Mouse (Mus musculus) myocyte (in vitro differentiated cells): ENCODE measurements around the gene Nemp2. TPM values are rescaled to one million over a fixed set of nuclear protein-coding genes. Genes with fewer than 3 reads are reported as not detected.

Experiments
- H3K27me3 ChIP-seq: one replicate; pipeline ENCODE4 v1.6.1; 2011; ENCODE audit not compliant: control insufficient read depth, insufficient read depth, insufficient read length
- H3K36me3 ChIP-seq: one replicate; pipeline ENCODE4 v1.6.1; 2011; ENCODE audit not compliant: control insufficient read depth, insufficient read depth
- H3K4me2 ChIP-seq: one replicate; pipeline ENCODE4 v1.6.1; 2011; ENCODE audit warnings: low read depth, control low read depth
- H3K4me3 ChIP-seq: one replicate; pipeline ENCODE4 v1.5.1; 2011; ENCODE audit warnings: mild to moderate bottlenecking, control low read depth, moderate library complexity
- H3K79me2 ChIP-seq: one replicate; pipeline ENCODE4 v1.6.1; 2011; ENCODE audit not compliant: control insufficient read depth, insufficient read depth
- H3ac ChIP-seq: one replicate; pipeline ENCODE4 v1.6.1; 2011; ENCODE audit not compliant: control insufficient read depth, insufficient read length
- CEBPB ChIP-seq: IDR thresholded peaks from 2 replicates; pipeline ENCODE4 v1.6.1; 2011; ENCODE audit warnings: mild to moderate bottlenecking, moderate library complexity; ENCODE audit not compliant: poor library complexity, insufficient read depth, severe bottlenecking
- E2F4 ChIP-seq: IDR thresholded peaks from one replicate; pipeline ENCODE4 v1.6.1; 2011; ENCODE audit warnings: mild to moderate bottlenecking, control low read depth, moderate library complexity; ENCODE audit not compliant: insufficient read depth
- MAX ChIP-seq: IDR thresholded peaks from one replicate; pipeline ENCODE4 v1.6.1; 2011; ENCODE audit warnings: low read depth, mild to moderate bottlenecking, control low read depth
- MYOD1 ChIP-seq, 3 experiments: IDR thresholded peaks; one replicate each; pipeline ENCODE4 v1.6.1; 2011; ENCODE audit warnings: control low read depth in 2 of 3, low read depth in 2 of 3, mild to moderate bottlenecking in 2 of 3, moderate library complexity in 1 of 3; ENCODE audit not compliant: insufficient read length in 2 of 3, control insufficient read depth in 1 of 3
- MYOG ChIP-seq, 3 experiments: IDR thresholded peaks; one replicate each; pipeline ENCODE4 v1.6.1; 2011; ENCODE audit warnings: control low read depth in 2 of 3, low read depth in 2 of 3, mild to moderate bottlenecking in 2 of 3; ENCODE audit not compliant: insufficient read length in 2 of 3, control insufficient read depth in 1 of 3, insufficient read depth in 1 of 3
- POLR2A ChIP-seq: IDR thresholded peaks from one replicate; pipeline ENCODE4 v1.6.1; 2011; ENCODE audit warnings: low read depth, mild to moderate bottlenecking, control low read depth, moderate library complexity; ENCODE audit not compliant: insufficient read length
- POLR2AphosphoS2 ChIP-seq: IDR thresholded peaks from one replicate; pipeline ENCODE4 v1.6.1; 2011; ENCODE audit warnings: low read depth, control low read depth; ENCODE audit not compliant: insufficient read length
- REST ChIP-seq: IDR thresholded peaks from one replicate; pipeline ENCODE4 v1.6.1; 2011; ENCODE audit warnings: mild to moderate bottlenecking, control low read depth, moderate library complexity; ENCODE audit not compliant: insufficient read depth, insufficient read length
- SRF ChIP-seq: IDR thresholded peaks from one replicate; pipeline ENCODE4 v1.6.1; 2011; ENCODE audit warnings: low read depth; ENCODE audit not compliant: control insufficient read depth, insufficient read length
- TCF12 ChIP-seq: IDR thresholded peaks from one replicate; pipeline ENCODE4 v1.6.1; 2011; ENCODE audit warnings: mild to moderate bottlenecking, control low read depth; ENCODE audit not compliant: poor library complexity, insufficient read depth, severe bottlenecking
- TCF3 ChIP-seq: IDR thresholded peaks from one replicate; pipeline ENCODE4 v1.6.1; 2011; ENCODE audit warnings: low read depth, control low read depth; ENCODE audit not compliant: insufficient read length
- USF1 ChIP-seq: IDR thresholded peaks from one replicate; pipeline ENCODE4 v1.6.1; 2011; ENCODE audit warnings: low read depth, mild to moderate bottlenecking, control low read depth, moderate library complexity
- polyA plus RNA-seq: library from polyadenylated mRNA; unstranded; fragments of >200 nt; fragmentation: generic; extraction: Trizol; gene quantifications from one replicate; pipeline ENCODE4 v1.2.1, GENCODE M21; 2012; ENCODE audit warnings: missing spikeins

Gene Nemp2
- polyA plus RNA-seq, 1 experiment = 1.2 TPM

DNA sequence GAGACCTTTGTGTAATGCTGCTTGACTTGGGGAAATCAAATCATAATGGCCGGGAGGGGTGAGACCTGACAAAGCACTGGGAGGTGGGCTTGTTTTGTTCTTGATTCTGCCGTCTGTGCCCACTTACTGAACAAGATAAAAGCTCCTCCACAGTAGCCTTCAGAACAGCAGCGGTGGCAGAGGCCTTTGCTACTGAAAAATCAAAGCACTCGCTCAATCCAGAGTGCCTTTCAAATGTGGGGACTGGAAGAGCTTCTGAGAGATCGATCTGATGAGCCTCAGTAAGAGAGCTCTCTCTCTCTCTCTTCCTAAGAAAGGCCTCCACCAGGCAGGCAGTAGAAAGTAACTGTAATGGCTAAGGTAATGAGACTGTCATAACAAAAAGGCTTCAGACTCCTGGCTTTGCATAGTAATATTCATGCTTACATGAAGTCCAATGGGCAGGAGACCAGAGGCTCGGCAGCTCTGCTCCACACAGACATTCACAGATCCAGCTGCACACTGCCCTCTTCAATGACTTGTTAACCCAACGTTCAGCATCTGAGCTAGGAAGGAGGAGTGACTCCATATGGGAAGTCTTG lies 38.3 kb downstream of the Nemp2 start:
- H3K79me2 ChIP-seq = no peaks in the 10 kb centered on the region
- H3K27me3 ChIP-seq = no peaks in the 10 kb centered on the region
- TF ChIP-seq CEBPB (no peak), USF1 (no peak), TCF12 (no peak), TCF3 (no peak), REST (no peak), POLR2A (no peak), E2F4 (no peak), POLR2AphosphoS2 (no peak), SRF (no peak), MYOD1 (IDR thresholded peaks at IDR 0.05; ENCODE audit: control insufficient read depth in 1 of 3, insufficient read length in 2 of 3, low read depth in 2 of 3) (no peak), MYOG (IDR thresholded peaks at IDR 0.05; ENCODE audit: control insufficient read depth in 1 of 3, insufficient read depth in 1 of 3, insufficient read length in 2 of 3, low read depth in 2 of 3) (no peak), MAX (no peak)
- no peak overlapping the region for H3K4me3 ChIP-seq
- no peak overlapping the region for H3K4me2 ChIP-seq
- no peaks in the 10 kb centered on the region for H3K36me3 ChIP-seq
- no peak overlapping the region for H3ac ChIP-seq

DNA sequence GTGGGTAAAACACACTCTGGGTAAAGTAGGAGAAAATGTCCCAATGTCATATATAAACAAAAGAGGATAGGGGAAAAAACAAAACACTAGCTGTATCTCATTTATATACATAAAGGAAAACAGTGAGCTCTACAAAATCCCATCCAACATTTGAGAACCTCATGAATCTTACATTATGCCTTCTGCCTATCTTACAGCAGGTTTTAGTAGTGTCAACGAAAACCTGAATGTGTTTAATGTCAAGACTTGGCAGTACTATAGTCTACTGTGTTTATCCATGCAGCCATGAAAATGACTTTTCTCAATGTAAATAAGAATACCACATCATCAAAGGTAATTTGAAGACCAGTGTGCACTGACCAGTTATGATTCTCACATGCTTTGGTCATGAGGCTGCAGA lies 39.4 kb downstream of the Nemp2 start:
- Histone ChIP-seq H3K79me2 (no peaks in the 10 kb centered on the region), H3ac (no peak overlapping the region), H3K4me2 (no peak overlapping the region), H3K36me3 (no peaks in the 10 kb centered on the region), H3K27me3 (no peaks in the 10 kb centered on the region), H3K4me3 (no peak overlapping the region)
- TF ChIP-seq USF1 = no peak
- no peak for TF ChIP-seq SRF
- no peak for TF ChIP-seq POLR2AphosphoS2
- no peak for TF ChIP-seq MYOD1 (IDR thresholded peaks at IDR 0.05; ENCODE audit: control insufficient read depth in 1 of 3, insufficient read length in 2 of 3, low read depth in 2 of 3)
- TF ChIP-seq E2F4 = no peak
- no peak for TF ChIP-seq CEBPB
- no peak for TF ChIP-seq MYOG (IDR thresholded peaks at IDR 0.05; ENCODE audit: control insufficient read depth in 1 of 3, insufficient read depth in 1 of 3, insufficient read length in 2 of 3, low read depth in 2 of 3)
- TF ChIP-seq TCF12 = no peak
- no peak for TF ChIP-seq TCF3
- no peak for TF ChIP-seq POLR2A
- TF ChIP-seq REST = no peak
- TF ChIP-seq MAX = no peak

DNA sequence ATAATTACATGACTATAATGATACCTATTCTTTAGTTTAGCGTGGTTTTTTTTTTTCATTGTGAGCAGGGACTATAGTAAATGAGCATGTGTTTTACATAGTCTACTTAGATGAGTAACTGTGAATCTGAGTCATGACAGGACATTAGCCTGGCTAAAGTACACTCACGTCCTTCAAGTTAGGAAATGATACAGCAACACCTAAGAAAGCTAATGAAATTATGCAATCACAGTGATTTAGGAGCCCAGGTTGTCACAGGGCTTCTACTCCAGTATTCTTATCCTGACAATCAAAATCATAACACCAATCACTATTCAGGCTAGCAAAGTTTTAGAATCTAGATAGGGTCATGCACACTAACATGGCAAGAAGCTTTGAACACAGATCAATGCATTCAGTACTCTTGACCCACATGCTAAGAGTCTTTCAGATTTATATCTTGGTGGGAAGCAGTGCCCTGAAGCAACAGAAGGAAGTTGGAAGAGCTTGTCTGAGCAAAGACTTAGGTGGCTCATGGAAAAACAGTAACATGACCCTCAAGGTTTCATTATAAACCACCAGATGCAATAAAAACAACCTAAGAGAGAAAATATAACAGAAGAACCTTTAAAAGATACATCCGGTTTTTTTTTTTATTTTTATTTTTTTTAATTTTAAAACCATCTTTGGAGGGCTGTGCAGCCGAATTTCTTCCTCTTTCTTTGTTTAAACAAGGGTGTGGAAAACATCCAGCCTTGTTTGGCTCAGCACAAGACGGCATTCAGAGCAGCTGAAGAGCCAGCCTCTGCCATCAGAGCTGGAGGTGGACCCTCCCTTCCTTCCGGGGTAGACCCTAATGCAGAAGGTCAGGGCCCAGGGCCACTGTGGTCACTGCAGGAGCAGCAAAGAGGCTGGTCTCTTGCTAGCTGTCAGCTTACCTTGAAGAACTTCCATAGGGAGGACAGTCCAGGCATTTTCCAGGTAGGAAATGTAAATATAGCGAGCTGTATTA lies 45.4 kb downstream of the Nemp2 start:
- H3K4me3 ChIP-seq = no peak overlapping the region
- no peaks in the 10 kb centered on the region for H3K27me3 ChIP-seq
- no peaks in the 10 kb centered on the region for H3K79me2 ChIP-seq
- H3K4me2 ChIP-seq = no peak overlapping the region
- no peak overlapping the region for H3ac ChIP-seq
- H3K36me3 ChIP-seq = no peaks in the 10 kb centered on the region
- no peak for TF ChIP-seq REST
- no peak for TF ChIP-seq MAX
- no peak for TF ChIP-seq SRF
- no peak for TF ChIP-seq MYOD1 (IDR thresholded peaks at IDR 0.05; ENCODE audit: control insufficient read depth in 1 of 3, insufficient read length in 2 of 3, low read depth in 2 of 3)

DNA sequence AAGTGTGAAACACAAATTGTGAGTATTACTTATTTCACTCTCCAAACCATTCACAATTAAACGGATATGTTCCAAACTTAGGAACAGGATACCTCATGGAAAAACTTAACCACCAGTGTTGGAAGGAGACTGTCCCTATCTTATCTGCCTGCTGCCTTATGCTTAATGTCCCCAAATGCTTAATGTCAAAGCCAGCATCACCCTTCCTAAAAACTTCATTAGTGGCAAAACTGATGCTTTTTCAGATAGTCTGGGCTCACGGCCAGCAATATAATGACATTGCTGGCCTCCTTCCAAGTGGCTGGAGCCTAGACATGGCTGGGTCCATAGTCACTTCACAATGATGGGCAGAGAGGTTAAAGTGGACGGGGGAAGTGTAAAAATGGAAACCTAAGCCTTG lies 46.1 kb downstream of the Nemp2 start:
- Histone ChIP-seq H3K27me3 (no peaks in the 10 kb centered on the region), H3K36me3 (no peaks in the 10 kb centered on the region), H3ac (no peak overlapping the region), H3K79me2 (no peaks in the 10 kb centered on the region), H3K4me3 (no peak overlapping the region), H3K4me2 (no peak overlapping the region)
- TF ChIP-seq POLR2A = no peak

DNA sequence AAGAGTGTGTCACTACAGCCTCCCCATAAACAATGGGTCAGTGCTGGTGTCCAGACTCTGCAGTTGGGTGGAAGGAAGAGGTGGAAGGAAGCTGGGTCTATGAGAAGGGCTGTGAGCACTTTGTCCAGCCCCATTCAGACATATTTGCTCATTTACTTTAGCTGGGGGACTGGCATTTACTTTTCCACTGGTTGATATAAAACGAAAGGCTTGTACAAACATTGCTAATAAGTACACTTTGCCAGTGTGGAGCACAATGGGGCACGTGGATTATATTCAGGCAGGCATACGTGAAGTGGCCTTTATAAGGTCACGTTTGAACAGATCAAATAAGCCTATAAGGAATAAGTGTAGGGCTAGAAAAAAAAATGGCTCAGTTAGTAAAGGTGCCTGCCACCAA lies 53.0 kb downstream of the Nemp2 start:
- no peaks in the 10 kb centered on the region for H3K36me3 ChIP-seq
- H3ac ChIP-seq = no peak overlapping the region
- no peaks in the 10 kb centered on the region for H3K79me2 ChIP-seq
- H3K4me2 ChIP-seq = no peak overlapping the region
- TF ChIP-seq TCF3 (no peak), TCF12 (no peak), POLR2AphosphoS2 (no peak), MAX (no peak)
- no peaks in the 10 kb centered on the region for H3K27me3 ChIP-seq
- H3K4me3 ChIP-seq = no peak overlapping the region
